Mouse (Mus musculus) layer of hippocampus, adult 18-20 months (tissue): ENCODE measurements around the gene Arhgef3. TPM values are rescaled to one million over a fixed set of nuclear protein-coding genes. Genes with fewer than 3 reads are reported as not detected.
A peak's percentile ranks its signal among the peaks of the same experiment; 100 is the strongest.

ENCODE experiments used
- DNase-seq, 2 experiments: peaks; one replicate each; pipeline ENCODE4 v3.0.0; 2022; ENCODE audit warnings: low spot score in 2 of 2
- total RNA-seq, 2 experiments: library from RNA; stranded (reverse); gene quantifications; 2 replicates each; pipeline ENCODE4 v1.2.3; 2021

The Arhgef3 gene
- total RNA-seq, 2 experiments from 2014 or later: 84.2 to 92.7 TPM

DNA sequence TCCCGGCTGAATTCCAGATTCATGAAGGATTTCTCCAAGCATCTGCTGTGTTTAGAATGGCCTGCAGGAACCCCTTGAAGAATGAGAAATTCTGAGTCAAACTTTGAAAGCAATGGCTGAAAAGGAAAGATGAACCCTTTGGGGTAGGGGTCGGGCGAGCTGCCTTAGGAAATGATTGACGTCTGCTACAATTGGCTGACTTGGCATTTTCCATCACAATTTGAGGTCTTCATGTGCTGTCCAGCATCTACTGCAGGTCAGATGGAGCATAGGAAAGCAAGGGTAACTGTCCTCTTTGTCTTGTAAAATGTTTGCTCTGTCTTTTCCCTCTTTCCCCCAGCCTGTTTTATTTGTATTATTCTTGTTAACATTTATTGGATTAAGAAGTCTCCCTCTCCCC, 246.8 kb downstream of the Arhgef3 start:
- no peak for DNase-seq

DNA sequence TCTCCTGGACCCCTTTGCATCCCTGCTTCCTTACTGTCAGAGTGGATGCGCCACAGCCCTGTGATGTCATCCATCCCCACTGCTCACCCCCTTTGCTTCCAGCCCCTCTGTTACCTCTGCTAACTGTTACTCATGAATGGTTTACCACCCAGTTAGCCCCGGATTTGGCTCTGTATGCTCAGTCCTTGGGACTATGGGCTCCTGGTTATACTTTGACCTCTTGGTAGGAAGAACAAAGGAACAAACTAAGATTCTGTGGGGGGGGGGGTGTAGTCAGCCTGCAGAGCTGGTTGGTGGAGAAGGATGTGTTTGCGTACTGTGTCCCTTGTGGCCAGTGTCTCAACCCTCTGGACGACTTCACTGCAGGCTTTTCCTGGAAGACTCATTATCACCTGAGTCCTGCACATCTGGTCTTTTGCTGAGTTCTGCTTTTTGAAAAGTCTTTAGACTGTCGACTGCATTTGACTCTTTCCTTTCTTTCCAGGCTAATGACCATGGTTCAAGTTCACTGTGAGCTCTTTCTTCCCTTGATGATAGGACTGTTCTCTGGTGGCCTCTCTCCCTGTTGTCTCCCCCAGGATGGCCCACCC, 250.1 kb downstream of the Arhgef3 start:
- no peak for DNase-seq

DNA sequence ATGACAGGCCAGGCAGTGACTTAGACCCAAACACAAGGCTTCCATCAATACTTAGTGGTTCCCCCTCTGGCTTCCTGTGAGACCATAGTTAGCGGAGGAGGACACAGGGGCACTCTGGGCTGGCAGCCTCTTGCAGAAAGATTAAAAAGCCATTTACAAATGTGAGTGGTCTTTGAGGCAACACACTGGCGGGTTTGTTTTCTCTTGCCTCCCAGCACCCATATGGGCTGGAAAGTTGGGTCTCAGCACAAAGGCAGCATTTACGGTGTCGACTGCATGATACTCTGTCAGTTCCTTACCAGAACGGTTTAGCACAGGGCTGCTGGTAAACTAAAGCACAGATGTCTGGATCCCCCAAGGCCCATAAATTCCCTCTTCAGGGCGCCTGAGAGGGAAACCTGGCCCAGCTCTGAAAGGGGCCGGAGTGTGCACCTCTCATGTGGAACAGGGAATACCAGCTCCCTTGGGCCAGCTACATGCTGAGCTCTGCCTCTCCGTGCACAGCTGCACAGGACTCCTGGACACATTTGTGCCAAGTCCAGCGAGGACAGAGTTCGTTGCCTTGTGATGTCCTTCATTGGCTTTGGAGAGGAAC, 252.5 kb downstream of the Arhgef3 start:
- DNase-seq: no peak

DNA sequence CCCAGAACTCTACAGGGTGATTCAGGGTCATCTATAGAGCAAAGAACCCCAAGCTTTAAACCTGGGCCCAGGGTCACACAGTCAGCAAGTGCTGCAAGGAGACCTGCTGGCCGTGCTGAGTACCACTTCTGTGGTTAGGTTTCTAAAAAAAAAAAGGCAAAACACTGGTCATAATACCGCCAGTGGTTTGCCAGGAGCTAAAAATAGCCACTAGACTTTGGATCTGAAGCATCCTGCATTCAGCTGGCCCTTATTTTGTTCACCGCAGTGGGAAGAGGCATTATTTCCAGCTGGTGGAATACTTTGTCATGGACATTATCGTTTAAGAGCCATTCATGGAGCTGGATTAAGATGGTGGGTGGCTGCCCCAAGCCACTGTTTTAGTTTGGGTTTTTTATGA, 253.9 kb downstream of the Arhgef3 start:
- DNase-seq: no peak

DNA sequence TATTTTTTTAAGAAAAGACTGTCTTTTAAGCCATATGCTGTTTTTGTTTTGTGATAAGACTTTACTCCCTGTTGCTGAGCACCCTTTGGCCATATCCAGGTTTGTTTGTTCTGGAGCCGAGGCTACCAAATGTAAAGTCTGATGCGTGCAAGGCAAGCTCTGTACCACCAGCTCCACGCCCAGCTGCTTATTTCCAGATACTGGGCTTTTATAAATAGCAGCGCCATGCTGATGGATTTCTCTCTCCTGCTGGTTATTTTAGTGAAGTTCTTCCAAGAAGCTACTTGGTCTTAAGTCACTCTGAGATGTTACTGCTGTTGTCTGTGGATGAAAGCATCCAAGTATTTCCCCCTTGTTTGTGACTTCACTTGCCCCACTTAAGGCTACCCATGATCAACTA, 254.8 kb downstream of the Arhgef3 start:
- DNase-seq: peak in 1 of 2 experiments; percentile 41

DNA sequence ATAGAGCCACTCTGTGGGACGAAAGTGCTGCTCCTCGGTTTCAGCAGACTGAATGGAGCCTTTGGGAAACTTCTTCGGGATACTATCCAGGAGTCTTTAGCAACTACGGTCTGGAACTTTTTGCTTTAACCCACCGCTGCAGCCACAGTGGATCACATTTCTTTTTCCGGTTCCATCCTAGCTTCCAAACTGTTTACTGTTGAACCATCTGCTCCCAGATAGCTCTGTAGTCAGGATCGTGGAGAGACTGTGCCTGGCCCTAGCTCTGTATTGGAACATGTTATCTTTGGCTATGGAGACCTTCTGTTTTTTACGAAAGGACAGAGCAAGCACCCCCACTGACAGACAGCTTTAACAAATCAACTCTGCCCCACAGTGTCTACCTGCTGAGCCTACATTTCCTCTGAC, 257.0 kb downstream of the Arhgef3 start:
- DNase-seq: peak in 1 of 2 experiments; percentile 58

DNA sequence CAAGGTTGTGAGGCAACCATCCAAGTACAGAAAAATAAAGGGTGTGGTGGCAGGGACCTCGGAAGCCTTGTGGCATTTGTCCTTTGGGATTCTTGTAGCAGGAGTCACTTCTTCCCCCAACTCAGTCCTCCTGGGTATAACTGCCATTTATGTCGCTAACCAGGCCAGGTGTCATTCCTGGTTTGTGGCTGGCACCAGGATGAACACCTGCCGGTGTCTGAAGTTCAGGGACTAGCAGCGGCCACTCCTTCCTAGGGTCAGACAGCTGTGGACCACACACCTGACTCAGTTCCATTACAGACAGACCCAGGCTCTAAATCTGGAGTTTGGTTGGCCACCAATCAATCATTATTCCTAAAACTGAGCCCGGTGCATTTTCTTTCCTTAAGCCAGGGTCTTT, 258.8 kb downstream of the Arhgef3 start:
- DNase-seq: no peak

DNA sequence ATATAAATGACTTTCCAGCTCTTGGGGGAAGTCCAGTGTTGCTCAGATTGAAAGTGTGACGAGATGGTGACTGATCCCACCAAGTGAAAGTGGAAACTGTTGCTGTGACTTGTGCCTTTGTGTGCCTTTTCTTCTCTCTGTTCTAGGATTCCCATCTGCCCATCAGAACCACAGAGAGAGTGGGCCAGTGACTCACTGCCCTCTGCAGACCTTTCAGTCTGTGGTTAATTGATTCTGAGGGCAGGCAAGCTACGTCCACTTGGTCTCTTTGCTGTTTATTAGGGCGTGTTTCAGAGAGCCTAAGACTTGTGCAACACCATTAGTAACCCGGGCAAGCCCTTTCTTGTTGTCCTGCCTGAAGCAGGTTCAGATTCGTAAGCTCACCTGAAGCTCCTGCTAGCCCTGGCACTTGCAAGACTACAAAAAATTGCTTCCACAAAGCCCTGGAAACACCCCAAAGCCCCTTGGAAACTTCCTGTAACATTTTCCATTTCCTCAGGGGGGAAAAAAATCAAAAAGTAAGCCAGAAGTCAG, 261.5 kb downstream of the Arhgef3 start:
- no peak for DNase-seq

DNA sequence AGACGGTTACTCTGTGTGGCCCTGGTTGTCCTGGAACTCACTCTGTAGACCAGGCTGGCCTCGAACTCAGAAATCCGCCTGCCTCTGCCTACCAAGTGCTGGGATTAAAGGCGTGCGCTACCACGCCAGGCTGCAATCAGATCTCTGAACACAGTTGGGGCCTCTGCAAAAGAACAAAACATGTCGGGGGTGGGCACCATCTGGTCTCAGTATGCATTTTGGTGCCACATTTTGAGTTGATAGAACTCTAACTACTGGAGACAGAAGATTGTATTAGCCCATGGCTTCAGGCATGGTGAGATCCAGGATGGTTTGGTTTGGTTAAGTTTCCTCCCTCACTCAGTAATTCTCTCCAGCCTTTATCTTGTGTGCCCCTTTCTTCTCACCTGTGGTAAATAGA, 264.0 kb downstream of the Arhgef3 start:
- peak in 1 of 2 experiments; percentile 60 for DNase-seq

DNA sequence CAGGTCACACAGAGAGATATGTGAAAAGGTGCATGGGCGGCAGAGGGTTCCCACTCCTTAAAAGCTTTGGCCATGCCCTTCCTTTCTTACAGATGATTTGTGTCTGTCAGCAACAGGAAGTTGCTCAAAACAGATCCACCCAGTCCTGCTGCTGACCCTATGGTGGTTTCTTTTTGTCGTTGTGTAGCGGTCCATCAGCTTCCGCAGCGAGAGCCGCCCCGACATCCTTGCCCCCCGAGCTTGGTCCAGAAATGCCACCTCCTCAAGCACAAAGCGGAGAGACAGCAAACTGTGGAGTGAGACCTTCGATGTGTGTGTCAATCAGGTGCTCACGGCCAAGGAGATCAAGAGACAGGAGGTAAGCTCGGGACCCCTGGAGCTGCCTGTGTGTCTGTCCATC, 264.7 kb downstream of the Arhgef3 start:
- DNase-seq: no peak

DNA sequence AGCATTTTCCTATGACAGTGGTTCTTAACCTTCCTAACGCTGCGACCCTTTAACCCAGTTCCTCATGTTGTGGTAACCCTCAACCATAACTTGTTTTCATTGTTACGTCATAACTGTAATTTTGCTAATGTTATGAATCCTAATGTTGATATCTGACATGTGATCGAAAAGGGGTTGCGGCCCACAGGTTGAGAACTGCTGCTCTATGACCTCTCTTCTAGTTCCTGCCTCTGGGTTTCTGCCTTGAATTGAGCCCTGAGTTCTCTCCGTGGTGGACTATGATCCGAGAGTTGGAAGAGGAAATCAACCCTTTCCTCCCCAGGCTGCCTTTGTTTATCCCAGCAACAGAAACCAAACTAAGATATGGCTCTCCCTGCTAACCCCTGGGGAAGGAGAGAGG, 266.8 kb downstream of the Arhgef3 start:
- DNase-seq: no peak

DNA sequence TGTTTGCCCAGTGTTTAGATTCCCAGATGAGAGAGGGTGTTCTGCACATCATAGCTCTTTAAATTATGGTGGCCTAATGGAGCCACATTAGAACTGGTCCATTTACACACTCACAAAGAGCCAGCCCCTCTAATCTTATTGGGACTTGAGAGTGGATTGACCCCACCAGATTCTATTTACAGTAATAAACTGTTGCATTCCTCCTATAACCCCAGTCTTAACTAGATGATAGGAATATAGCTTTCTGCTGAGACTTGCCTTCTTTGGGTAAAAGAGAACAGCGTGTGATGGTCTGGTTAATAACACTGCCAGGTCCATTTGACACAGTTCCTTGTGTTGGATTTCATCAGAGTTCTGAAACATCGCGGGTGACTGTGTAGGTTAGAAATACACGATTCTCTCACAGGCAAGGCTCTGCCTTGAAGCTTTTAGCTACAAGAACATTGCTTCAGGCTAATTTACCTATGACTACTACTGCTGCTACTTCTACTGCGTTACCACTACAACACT, 268.7 kb downstream of the Arhgef3 start:
- no peak for DNase-seq

DNA sequence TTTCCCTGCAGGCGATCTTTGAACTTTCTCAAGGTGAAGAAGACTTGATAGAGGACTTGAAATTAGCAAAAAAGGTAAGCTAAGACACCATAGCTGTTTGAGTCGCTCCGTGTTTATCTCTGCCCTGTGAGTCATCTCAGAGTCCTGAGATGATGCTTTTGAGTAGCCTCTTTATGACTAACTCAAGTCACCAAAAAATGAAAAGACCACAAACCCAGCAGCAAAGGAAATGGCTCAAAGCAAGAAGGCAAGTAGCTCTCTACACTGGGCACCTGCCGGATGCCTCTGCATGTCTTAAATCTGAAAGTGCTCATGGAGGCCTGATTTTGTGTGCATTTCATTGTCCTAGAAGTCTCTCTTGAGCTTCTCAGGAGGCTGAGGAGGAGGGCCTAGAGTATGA, 269.4 kb downstream of the Arhgef3 start:
- DNase-seq: no peak

DNA sequence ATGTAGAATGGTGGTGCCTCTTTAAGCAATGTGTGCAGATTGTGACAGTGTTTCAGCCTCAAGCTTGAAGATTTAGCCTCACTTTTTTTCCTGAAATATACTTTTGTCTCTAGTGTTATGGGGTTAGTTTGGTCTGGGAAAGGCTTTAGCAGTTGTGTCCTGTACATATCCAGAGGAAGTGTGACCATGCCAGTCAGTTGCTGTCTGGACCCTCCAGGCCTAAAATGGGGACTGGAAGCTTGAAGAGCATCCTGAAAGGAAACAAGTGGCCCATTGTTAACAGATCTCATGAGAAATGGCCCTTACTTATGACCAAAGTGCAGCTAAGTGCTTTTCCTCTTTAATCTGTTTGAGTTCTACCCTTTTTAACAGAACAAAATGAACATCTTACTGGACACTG, 273.9 kb downstream of the Arhgef3 start:
- no peak for DNase-seq

DNA sequence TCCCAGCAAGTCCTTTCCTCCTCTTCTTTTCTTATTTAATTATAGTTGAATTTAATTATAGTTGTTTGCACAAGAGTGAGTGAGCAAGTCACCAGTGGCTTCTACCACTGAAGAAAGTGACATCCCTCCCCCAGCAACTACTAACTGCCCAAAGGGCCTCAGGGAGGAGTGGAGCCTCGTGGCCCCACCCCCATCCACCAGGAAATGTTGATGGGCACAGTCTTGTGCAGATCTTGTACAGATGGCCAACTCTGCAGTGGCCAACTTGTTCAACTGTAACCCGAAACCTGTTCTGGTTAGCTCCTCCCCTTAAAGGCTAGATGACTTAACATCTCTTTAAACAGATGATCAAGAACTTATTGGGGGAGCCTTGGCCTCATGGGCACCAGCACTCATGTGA, 275.0 kb downstream of the Arhgef3 start:
- no peak for DNase-seq

DNA sequence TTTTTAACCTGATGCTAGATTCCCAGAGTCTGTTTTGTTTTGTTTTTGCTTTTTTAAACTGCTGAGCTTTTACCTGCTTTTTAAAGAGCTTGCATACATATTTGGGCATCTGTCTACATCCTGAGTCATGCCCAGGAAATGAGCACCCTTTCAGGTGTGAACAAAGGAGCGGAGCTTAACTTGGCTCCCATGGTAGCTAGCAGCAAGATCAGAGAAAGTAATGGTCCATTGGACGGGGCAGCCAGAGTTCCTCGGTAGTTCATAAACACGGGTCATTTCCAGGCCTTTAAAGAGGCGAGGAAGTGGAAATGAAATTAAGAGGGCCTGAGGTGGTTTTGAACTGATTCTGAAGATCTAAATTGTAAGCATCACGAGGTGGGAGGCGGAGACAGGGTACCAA, 276.0 kb downstream of the Arhgef3 start:
- no peak for DNase-seq

DNA sequence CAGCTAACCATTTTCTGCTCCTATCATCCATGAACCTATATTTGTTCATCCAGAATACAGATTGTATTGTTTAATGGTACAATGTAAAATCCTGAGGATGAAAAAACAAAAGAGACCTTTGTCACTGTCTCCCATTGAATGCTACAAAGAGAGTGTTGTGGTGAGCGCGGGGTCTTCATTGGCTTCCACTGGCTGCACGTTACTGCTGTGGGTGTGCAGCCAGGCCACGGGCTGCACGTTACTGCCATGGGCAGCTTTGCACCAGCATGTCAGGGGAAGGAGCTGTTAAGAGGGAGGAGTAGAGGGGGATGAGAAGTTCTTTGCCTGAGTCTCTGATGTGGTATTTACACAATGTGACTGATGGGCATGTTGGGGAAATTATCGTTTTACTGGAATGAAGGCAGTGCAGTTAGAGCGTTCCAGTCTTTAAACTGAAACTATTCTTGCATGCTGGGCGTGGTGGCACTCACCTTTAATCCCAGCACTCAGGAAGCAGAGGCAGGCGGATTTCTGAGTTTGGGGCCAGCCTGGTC, 277.1 kb downstream of the Arhgef3 start:
- DNase-seq: no peak

DNA sequence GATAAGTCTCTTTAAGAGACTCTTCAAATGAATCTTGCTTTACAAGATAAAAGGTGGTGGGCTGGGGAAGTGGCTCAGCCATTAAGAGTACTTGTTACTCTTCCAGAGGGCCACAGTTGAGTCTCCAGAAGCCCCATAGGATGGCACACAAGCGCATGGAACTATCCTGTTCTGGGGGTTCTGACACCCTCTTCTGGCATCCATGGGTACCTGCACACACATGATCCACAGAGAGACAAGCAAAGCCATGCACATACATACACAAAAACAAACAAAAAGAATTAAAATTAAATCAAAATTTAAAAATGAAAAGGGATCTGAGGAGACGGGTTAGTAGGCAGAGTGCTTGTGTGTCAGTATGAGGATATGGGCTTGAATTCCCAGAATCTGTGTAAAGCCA, 278.0 kb downstream of the Arhgef3 start:
- no peak for DNase-seq

DNA sequence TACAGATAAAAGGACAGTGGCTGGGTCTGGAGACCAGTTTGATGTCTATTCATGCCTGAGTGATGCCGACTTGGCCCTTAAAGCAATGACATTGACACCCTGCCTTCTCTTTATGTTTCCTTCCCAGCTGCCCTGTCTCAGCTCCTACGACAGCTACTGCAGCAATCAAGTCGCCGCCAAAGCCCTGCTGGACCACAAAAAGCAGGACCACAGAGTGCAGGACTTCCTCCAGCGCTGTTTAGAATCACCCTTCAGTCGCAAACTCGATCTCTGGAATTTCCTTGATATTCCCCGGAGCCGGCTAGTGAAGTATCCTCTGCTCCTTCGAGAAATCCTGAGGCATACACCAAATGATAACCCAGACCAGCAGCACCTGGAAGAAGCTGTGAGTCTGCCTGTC, 279.1 kb downstream of the Arhgef3 start:
- DNase-seq: no peak

DNA sequence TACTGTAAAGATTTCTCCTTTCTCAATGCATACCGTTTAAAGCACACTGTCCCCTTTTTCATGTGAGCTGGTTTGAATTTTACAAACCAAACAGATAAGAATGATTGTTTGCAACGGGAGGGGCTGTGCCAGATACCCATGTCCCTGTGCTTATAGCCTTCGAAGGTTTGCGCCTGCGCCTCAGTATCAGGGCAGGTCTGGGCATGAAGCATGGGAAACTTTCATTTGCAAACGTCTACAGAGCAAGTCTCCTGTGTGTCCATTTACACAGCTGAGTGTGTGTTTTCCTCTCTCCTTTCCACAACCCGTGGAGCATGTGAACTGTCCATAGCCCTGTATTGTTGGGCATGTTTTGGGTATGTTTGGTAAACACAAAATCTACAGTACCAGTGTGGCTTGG, 281.7 kb downstream of the Arhgef3 start:
- no peak for DNase-seq

DNA sequence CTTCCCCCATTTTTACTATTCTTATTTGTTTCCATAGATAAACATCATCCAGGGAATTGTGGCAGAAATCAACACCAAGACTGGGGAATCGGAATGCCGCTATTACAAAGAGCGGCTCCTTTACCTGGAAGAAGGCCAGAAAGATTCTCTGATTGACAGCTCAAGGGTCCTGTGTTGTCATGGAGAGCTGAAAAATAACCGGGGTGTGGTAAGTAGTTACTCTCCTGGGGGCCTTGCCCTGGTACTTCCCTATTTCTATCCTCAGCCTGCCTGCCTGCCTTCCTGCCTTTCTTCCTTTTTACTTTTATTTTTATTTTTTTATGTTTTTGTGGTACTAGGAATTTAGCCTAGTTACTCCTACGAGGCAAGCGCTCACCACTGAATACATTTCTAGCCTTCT, 282.8 kb downstream of the Arhgef3 start:
- DNase-seq: no peak

DNA sequence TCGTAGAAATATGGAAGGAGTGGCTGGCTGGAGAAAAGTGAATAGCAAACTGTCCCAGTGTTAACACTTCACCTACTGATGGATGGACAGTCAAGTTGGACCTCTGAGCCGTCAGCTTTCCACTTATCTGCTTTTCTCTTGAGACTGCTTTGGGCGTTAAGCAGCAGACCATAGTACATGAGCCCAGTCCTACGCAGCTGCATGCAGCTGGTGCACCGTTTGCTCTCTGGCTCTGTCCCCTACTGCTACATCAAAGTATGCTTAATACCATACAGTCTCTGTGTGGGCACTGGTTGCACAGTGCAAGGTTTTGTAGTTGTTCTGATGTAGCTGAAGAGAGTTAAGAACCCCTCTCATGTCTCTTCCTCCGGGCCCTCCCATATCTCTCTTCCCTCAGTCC, 285.8 kb downstream of the Arhgef3 start:
- DNase-seq: no peak
